Mouse (Mus musculus): Measurements from ENCODE around the gene Tmem131l.
A peak's percentile ranks its signal among the peaks of the same experiment; 100 is the strongest.
"Not testable (repeated sequence)": the region's sequence is repeated elsewhere in the genome, so short reads cannot be mapped to it uniquely, and the experiment has no call there.

Tmem131l gene

DNA sequence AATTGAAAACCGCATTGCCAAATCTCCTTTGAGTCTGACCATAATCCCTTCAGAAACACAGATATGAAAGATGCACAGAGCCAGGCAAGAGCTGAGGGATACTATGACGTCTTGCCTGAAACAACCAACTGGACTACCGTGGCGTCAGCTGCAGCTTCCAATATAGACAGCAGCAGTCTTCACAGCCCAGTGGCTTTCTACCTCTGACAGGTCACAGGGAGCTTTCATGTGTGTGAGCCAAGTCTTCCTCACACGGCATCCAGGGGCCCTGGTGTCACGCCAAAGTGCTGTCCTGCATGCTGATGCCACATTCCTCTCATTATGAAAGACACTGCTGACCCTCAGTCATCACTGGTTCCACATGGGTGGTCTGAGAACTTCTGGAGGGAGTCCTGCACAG, 134.8 kb downstream of the Tmem131l start:
- DNase-seq: peak; percentile 16 to 36

DNA sequence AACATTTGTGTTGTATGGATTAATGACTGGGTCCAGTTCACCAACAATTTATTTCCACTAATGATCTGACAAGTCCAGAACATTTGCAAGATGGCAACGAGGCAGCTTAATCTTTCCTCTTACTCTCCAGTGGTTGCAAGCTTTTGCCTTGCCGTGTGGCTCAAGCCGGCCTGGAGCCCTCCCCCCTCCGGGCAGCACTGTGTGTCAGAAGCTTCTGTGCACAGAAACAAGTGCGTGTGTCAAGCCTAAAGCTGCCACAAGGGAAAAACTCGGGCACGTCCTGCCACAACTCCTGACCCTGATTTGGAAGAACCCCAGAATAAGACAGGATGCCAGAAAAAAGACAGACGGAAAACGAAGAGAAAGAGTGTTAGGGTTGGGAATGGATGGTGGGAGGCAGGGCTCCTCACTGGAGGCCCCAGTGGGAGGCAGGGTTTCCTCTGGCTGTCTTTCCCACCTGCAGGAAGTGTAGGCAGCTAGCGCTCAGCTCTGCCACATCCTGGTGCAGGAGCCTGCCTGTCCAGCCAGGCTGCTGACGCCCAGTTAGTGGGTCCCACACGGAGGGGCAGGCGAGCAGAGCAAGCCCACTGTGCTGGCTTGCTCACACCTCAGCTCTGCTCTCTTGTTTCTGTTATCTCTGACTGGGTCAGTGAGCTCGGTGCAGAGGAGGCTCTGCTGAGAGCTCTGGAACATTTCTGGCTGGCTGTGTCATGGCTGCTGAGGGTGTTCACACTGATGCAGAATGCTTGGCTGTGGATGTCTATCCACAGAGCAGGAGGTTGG, 135.6 kb downstream of the Tmem131l start:
- no peak for DNase-seq

DNA sequence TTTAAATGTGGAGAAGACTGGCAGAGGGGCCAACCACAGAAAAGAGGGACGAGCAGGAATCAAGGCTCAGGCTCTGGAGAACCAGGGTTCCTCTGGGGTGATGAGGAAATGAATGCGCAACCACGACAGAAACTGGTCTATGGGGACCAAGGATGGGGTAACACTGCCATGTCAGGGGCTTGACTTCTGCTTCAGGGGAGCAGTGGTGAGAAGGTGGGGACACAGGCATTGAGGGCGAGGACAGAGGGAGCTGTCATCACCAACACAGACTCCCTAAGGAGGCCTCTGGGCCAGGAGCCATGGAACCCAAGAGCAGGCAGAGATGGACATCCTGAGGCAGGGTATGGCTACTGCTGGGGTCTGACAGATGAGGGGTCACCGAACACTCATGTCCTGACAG, 137.0 kb downstream of the Tmem131l start:
- DNase-seq: no peak

DNA sequence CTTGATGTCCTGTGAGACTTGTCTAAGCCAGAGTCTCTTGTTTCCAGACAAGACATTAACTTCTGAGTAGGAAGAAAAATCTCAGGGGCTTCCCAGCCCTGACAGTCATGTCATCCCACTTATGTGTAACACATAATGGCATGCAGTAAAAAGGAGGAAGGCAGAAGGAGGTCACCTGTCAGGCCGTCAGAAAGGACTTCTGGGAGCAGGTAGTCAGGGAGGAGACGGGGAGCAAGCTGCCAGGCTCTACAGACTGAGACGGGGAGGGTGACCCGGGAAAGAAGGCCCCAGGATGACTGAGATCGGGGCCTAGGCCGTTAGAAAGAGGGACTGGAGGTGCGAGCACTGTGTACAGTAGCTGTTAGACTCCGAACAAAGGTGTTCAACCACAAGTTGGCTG, 137.5 kb downstream of the Tmem131l start:
- DNase-seq: no peak

DNA sequence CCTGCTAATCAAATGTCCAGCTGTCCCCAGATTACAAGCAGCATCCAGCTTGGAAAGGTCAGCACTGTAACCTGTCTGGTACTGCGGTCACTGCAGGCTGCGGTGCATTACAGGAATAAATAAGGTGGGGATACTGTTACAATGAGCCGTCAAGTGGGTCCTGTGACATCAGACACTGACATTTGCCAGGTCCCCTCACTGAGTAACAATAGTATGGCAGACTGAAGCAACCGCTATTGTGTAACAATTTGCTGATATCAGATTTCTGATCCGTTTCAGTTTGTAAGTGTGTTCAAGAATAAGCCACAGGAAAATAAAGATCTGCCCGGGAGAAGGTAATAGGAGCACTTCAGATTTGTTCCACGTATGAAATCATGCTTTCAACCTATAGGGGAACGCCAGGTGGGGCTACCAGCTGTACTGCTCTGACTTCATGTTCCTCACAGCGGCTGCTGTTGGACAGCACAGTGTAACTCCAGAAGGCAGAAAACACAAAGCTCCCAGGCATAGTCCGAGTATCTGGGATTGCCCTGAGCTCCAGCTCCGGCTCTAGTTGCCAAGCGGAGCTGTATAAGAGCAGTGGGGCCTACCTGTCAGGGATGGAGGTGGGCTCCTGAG, 139.1 kb downstream of the Tmem131l start:
- DNase-seq: no peak

DNA sequence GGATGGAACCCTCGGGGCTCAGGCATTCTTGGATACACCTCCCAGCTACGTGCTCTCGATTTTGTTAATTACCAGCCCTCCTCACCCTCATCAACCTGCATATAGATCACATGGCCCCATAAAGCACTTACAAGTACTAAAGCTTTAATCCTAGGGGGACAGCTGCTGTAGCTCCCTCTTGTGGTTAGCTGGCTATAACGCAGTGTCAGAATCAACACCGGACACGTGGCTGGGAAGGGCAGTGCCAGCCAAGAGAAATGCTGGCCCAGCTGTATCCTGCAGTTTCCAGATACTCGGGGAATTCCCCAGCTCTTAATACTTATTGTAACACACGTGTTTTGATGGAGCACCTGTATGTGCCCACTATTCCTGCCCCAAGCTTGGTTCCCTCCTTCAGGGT, 140.4 kb downstream of the Tmem131l start:
- peak in 1 of 2 experiments; percentile 39 for DNase-seq

DNA sequence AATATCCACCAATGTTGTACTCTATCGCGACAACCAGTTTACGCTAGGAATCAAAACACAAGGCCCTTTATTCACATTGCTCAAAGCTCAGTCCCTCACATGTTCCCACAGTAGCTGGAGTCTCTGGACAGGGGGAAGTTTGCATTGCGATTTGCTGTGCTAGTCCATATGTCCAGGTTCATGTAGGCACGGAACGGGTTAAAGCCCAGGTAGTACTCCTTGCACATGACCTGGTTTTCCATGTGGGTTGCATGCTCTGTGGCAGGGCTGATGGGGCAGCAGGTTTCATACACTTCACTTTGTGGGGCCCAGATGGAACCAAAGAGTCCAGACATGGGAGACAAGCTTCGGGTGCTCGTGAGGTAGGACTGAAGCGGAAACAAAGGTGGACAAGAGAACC, 141.7 kb downstream of the Tmem131l start:
- no peak for DNase-seq

DNA sequence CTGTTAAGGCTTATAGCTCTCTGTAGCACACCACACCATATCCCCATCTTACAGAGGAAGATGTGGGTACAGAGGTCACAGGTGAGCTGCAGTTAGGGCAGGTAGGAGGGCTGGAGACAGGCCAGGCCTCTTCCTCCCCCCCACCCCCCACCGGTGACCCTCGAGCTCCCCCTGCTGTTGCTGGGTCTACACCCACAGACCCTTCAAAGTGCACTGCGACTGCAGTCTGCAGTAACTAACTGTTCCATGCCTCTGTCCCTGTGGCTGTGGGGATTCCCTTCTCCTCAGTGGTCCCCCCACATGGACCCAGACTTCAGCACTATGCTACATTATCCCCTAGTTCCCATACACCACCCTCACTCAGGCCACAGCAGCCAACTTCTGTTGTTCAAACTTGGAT, 144.2 kb downstream of the Tmem131l start:
- DNase-seq: no peak

DNA sequence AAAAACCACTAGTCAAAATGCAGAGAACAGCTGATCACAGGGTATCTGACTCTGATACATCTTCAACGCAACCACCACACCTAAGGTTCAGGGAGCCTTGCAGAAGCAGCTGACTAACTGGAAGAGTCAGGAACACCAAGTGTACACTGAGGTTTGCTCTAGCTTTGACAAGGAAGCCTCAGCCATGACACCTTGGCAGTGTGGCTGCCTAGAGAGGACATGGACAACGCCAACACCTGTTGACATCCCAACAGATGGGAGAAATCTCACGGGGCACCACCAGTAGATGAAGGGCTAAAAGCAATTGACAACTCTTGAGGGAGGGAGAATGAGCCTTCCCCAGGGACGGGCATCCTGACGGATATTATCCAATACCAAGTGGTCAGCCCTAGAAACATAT, 144.9 kb downstream of the Tmem131l start:
- DNase-seq: no peak

DNA sequence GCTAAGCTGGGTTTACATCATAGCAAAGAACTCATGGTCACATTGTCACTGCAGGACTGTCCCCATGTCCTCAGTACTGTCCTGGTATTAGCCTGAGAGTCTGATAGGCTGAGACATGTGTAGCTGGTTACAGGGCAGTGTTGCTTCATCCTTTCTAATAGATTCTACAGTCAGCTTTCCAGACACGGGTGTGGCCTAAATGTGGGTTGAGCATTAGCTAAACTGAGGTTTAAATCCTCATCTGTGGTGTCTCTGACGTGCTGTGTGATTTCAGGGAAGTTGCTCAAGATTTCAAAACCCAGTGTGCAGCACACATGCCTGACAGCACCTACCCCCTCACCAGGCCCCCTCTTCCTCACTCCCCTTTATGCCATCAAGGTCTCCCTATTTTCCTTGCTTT, 154.8 kb downstream of the Tmem131l start:
- no peak for DNase-seq

DNA sequence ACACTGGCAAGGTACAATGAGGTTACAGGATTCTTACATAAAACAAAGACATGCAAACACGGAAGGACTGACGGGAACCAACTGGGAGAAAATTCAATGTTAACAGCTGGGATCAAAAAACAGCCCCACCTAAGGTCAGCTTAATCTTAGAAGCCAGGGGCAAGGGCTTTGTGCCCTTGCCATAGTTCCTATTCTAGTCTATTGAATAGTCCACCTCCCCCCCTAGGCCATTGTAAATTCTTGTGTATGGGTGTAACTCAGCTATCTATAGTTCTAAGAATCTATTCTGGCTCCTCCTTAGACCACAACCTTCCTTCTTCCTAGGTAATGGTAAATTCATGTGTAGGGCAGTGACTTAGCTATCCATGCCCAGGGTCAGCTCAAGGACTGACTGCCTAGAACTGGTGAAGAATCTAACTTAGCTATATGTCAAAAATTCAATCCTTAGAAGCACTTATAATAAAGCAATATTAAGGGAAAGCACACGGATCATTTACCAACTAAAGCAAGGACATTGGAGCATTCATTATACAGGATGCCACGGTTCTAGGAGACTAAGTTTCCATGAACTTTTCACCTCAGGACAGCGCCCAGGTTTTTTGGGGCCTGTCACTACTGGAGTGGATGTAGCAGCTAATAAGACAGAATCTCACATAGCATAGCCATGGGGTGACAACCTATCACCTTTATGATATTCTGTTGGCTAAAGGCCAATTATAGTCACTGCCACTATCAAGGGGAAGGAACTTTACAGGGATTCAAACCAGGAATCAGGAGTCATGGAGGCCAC, 160.5 kb downstream of the Tmem131l start:
- not testable (repeated sequence) for DNase-seq

DNA sequence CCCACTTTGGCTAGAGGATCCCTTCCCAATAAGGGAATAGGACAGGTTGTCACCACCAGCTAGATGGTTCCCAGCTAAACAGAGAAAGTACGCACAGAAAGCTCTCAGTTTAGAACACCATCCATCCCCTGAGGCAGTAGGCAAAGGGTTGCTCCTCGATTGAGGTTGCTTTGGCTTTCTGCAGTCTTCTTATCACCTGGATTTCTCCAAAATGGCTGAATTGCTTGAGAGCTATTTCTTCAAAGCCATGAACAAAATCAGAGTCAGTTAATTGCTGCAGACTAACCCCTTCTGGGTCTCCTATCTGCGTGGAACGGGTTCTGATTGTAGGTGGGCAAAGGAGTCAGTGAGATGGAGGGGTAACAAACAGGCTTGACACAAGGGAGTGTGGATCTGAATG, 161.2 kb downstream of the Tmem131l start:
- DNase-seq: no peak

DNA sequence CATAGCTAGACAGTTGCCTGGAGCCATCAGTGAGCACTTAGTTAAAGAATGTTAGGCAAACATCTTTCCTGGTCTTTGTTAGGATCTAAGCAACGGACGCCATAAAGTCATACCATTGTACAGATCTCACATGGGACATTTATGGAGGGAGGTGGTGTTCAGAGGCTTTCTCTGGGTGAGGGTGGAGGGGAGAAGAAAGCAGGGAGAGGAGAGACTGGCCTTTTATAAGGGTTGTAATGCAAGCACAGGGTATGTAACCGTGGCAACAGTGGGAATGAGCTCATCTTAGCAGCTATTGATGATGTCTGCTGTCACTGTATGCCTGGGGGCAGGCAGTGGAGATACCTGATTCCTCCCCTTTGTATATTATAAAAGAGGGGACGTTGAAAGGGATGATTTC, 163.7 kb downstream of the Tmem131l start:
- no peak for DNase-seq

DNA sequence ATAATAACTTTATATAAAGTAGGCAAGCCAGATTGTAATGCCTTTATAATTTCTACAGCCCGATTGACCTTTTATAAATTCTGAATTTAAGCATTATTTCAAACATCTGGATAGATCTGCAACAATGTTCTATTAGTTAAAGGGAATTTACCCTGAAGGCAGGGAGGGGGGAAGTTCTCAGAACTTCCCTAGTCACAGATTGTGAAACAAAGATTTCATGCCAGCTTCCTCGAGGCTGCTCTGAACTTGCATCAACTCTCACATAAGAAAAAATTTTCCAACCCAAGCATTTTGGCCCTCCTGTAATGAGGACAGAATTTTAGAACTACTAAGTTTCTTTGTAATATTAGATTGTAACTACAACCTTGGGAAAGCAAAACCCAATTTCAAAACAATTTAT, 164.9 kb downstream of the Tmem131l start:
- DNase-seq: not testable (repeated sequence)

DNA sequence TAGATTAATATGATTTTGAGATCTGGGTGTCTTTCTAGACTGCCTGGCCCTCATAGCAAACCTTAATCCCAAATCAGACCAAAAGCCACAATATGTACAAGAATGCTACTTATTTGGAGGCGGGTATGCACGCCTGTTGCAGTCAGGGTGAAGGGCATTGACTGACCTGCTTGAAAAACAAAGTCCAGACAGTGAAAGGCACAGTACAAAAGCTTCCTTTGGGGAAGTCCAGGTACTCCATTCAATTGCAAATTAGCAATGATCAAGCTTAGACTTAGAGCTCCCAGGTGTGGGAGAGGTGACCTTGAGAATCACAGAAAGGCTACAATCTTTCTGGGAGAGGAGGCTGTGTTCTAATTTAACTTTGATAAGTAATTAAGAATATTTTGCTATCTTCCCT, 167.1 kb downstream of the Tmem131l start:
- DNase-seq: not testable (repeated sequence)

DNA sequence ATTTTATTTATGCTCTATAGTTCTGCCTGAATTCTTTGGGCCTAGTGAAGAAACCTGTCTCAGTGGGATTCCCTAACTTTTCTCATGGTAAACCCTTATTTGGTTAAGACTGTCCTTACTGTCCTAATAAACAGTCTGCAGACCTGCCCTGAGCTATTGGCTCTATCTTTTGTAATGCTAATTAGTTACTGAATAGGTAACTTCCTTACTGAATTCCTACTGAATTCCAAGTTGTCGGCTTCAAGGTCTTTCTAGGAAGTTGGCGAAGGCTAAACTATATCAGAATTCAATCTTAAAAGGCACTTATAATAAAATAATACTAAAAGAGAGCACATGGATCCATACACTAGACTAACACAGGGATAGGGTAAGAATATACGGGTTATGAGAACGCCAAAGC, 168.0 kb downstream of the Tmem131l start:
- not testable (repeated sequence) for DNase-seq

DNA sequence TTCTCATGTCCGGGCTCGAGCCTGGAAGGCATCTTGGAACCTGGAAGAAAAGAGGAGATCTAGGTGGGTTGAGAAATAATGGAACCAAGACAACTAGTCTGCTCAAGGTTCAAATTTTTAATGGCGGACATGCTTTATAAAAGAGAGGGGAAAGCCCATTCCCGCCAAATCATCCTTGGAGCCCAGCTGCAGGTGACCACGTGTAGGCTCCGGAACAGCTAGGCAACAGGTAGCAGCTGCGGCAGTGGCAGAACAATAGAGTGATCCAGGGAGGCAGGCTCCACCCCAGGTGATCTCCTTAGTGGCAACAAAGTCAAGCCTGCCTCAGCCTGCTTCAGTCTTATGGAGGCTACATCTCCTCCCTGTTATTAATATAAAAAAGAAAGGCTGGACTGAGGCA, 168.4 kb downstream of the Tmem131l start:
- DNase-seq: not testable (repeated sequence)

DNA sequence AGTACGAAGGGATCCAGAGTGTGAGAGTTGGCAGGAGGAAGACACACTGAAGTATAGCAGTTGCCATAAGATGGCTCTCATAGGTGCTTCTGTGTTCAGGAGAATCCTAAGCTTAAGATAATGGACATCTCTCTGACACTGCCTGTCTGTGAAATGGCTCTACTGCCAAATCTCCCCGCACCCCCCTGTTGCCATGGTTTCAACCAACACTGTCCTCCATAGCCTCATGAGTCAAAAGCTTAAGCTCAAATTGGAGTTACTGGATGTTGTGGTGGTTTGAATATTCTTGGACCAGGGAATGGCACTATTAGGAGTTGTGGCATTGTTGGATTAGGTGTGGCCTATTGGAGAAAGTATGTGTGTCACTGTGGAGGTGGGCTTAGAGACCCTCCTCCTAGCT, 170.2 kb downstream of the Tmem131l start:
- DNase-seq: no peak

DNA sequence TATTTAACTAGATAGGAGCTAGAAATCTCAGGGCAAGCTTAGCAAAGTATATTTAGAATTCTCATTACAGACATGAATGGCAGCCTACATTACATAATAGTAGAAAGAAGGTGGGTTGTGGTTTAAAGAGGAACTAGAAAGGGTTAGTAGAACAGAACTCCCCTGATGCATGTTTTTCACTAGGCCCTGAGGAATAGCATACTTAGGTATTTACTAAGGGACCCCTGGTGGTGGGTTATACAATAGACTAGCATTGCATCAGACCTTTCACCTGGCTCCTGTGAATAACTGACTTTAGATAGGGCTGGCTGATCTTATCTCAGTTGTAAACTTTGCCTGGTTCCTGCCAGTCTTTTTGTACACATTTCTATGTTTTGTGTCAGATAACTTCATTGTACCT, 172.9 kb downstream of the Tmem131l start:
- not testable (repeated sequence) for DNase-seq

DNA sequence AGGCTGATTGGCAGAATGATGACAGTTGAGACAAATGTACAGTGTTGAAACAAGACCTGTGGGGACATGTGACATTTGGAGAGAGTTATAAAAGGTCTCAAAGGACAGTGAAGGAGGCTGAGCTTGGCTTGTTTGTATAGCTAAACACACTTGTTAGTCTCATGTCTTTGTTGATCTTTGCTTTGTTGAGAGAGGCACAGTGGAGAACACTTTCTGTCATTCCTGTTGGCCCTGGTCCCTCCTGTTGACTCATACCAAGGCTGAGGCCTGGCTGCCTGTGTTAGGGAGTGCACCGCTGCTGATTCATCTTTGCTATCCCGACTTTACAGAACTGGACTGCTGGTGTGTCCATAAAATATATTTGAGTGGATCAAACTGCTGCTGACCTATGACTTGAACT, 174.8 kb downstream of the Tmem131l start:
- DNase-seq: no peak

DNA sequence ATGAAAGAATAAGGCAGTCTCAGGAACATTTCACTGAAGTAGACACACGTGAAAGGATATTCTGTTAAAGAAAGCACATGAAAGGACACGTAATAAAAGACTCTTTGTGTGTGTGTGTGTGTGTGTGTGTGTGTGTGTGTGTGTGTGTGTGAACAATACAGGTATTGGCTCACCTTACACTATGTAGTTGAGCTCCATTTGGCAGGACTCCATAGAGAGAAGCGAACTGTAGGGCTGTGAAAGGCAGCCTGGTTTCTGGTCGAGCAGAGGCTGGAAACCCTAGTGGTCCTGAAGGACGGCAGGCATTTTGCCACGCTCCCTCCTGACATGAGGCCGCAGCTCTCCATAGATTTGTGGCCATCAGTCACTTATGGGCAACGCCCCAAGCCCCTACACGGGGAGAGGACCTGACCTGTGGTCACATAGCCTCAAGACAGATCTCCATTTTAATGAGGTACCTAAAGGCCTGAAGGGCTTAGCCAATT, 175.9 kb downstream of the Tmem131l start:
- no peak for DNase-seq

DNA sequence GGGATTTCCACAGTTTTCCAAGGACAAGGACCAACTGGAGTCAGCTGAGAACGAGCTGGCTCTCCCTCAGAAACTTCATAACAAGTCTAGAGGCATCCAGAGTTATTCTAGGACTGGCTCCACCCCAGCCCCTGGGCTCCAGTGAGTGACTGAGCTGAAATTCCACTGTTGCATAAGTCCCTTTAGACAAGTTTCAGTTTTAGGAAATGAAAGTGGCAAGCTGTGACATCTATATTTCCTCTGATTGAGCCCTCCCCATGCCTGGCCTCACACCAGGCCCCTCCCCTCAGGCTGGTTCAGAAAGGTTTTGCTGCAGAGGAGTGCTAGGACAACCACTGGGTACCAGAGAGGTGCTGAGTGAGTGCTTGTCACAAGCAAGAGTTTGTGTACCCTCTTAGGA, 177.0 kb downstream of the Tmem131l start:
- no peak for DNase-seq

DNA sequence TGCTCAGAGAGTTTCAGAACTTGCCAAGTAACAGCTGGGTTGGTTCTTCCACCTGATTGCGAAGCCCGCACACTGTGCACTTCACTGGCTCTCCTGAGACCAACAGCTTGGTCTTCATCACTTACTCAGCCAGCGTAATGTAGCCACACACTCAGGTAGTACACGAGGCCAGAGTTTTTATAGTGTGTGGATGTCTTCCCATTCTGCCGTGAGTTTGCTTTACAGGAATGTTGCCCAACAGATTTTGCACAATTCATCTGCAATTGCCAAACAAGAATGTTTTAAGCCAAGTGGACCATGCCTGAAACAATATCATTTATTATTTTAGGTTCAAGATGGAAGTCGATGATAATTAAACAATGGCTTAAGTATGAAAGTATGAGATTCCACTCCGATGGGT, 180.4 kb downstream of the Tmem131l start:
- DNase-seq: no peak

DNA sequence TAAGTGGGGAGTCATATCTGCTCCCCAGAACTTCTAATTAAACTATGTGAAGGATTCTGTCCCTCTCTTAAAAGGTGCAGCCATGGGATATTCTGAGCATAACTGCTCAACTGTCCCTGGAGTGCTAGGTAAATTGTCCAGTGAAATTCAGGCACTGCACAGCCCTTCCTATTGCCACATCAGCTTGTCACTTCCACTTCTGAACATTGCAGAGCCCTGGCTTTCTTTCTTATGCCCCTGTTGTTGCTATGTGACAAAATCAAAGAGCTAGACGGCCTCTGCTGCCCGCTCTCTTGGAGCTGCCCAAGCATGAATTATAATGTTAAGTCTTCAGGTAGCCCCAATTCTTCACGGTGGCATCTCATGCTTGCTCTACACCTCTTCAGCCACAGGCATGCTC, 180.9 kb downstream of the Tmem131l start:
- no peak for DNase-seq

Data from cerebellum, postnatal 25 days (tissue).